Mouse (Mus musculus): ENCODE measurements at regions not wholly inside any gene's neighbourhood (a gene's known extent, or its start where the extent isn't known, plus 50 kb on each side); places are given as distances from the start of the nearest gene placed in this dataset.

GRCm38 (mm10) chr14:36612860-36613259, 355.7 kb downstream of the Ccser2 start:
- Histone ChIP-seq H3K4me3 (no peak overlapping the region), H3K27ac (no peak overlapping the region)
- no peak for DNase-seq (ENCODE audit: low spot score in 2 of 2)
- no peak for TF ChIP-seq CTCF (conservative IDR thresholded peaks at IDR 0.05)

- TF ChIP-seq CTCF (conservative IDR thresholded peaks at IDR 0.05) = peak; percentile 79
- DNase-seq (ENCODE audit: low spot score in 2 of 2) = peak; percentile 13 to 18
- no peak overlapping the region for H3K27ac ChIP-seq
- H3K4me3 ChIP-seq = no peak overlapping the region
Observed at GRCm38 (mm10) chr14:36584065-36584635, 384.4 kb downstream of the Ccser2 start.

- Histone ChIP-seq H3K4me3 (no peak overlapping the region), H3K27ac (peak overlapping the region; percentile 52; the same call in 1 of the 2 replicates)
- DNase-seq (ENCODE audit: low spot score in 2 of 2) = peak; percentile 33 to 59
- no peak for TF ChIP-seq CTCF (conservative IDR thresholded peaks at IDR 0.05)
Observed at GRCm38 (mm10) chr14:36583338-36584064, 385.1 kb downstream of the Ccser2 start.

GRCm38 (mm10) chr14:36563229-36563865, 405.2 kb downstream of the Ccser2 start:
- TF ChIP-seq CTCF (conservative IDR thresholded peaks at IDR 0.05) = no peak
- H3K4me3 ChIP-seq = no peak overlapping the region
- DNase-seq (ENCODE audit: low spot score in 2 of 2) = no peak

GRCm38 (mm10) chr14:36537402-36537801, 431.2 kb downstream of the Ccser2 start:
- H3K4me3 ChIP-seq = no peak overlapping the region
- TF ChIP-seq CTCF (conservative IDR thresholded peaks at IDR 0.05) = no peak
- no peak for DNase-seq (ENCODE audit: low spot score in 2 of 2)
- H3K27ac ChIP-seq = no peak overlapping the region

More at GRCm38 (mm10) chr14:36563229-36563865, 405.2 kb downstream of the Ccser2 start:
- H3K27ac ChIP-seq = no peak overlapping the region

- Histone ChIP-seq H3K4me3 (no peak overlapping the region), H3K27ac (no peak overlapping the region)
- no peak for TF ChIP-seq CTCF (conservative IDR thresholded peaks at IDR 0.05)
- no peak for DNase-seq (ENCODE audit: low spot score in 2 of 2)
Observed at GRCm38 (mm10) chr14:36527310-36527709, 432.6 kb downstream of the 4930474N05Rik start.

GRCm38 (mm10) chr14:36525591-36526037, 430.9 kb downstream of the 4930474N05Rik start:
- peak overlapping the region; percentile 60 for H3K27ac ChIP-seq

GRCm38 (mm10) chr14:36502076-36502994, 407.6 kb downstream of the 4930474N05Rik start:
- H3K27ac ChIP-seq = no peak overlapping the region
- no peak overlapping the region for H3K4me3 ChIP-seq
- DNase-seq (ENCODE audit: low spot score in 2 of 2) = no peak
- TF ChIP-seq CTCF (conservative IDR thresholded peaks at IDR 0.05) = no peak

More at GRCm38 (mm10) chr14:36525591-36526037, 430.9 kb downstream of the 4930474N05Rik start:
- peak; percentile 11 to 64 for DNase-seq (ENCODE audit: low spot score in 2 of 2)
- no peak for TF ChIP-seq CTCF (conservative IDR thresholded peaks at IDR 0.05)
- H3K4me3 ChIP-seq = no peak overlapping the region

- Histone ChIP-seq H3K4me3 (no peak overlapping the region), H3K27ac (no peak overlapping the region)
- no peak for TF ChIP-seq CTCF (conservative IDR thresholded peaks at IDR 0.05)
- no peak for DNase-seq (ENCODE audit: low spot score in 2 of 2)
Observed at GRCm38 (mm10) chr14:36499323-36499722, 404.6 kb downstream of the 4930474N05Rik start.

GRCm38 (mm10) chr14:36485499-36485898, 390.8 kb downstream of the 4930474N05Rik start:
- DNase-seq (ENCODE audit: low spot score in 2 of 2) = no peak
- Histone ChIP-seq H3K4me3 (no peak overlapping the region), H3K27ac (no peak overlapping the region)
- TF ChIP-seq CTCF (conservative IDR thresholded peaks at IDR 0.05) = no peak

- H3K4me3 ChIP-seq = no peak overlapping the region
- no peak for TF ChIP-seq CTCF (conservative IDR thresholded peaks at IDR 0.05)
- DNase-seq (ENCODE audit: low spot score in 2 of 2) = peak in 1 of 2 experiments; percentile 29
- H3K27ac ChIP-seq = no peak overlapping the region; the same call in 1 of the 2 replicates
Observed at GRCm38 (mm10) chr14:36471617-36472016, 376.9 kb downstream of the 4930474N05Rik start.

- no peak for DNase-seq (ENCODE audit: low spot score in 2 of 2)
- TF ChIP-seq CTCF (conservative IDR thresholded peaks at IDR 0.05) = peak; percentile 44
- Histone ChIP-seq H3K4me3 (no peak overlapping the region), H3K27ac (no peak overlapping the region)
Observed at GRCm38 (mm10) chr14:36470362-36470761, 375.6 kb downstream of the 4930474N05Rik start.
